Mouse (Mus musculus): ENCODE measurements around the gene Gm8108. TPM values are rescaled to one million over a fixed set of nuclear protein-coding genes. Genes with fewer than 3 reads are reported as not detected.

Gm8108 gene
- polyA plus RNA-seq (2012; rRNA removed) = 5.1 and 6.7 TPM in 2 replicates

GRCm38 (mm10) chr14:4110426-4110825 lies at the start of gene Gm8108:
Gm8108 (plus strand) TSS chr14:4110526.

DNA sequence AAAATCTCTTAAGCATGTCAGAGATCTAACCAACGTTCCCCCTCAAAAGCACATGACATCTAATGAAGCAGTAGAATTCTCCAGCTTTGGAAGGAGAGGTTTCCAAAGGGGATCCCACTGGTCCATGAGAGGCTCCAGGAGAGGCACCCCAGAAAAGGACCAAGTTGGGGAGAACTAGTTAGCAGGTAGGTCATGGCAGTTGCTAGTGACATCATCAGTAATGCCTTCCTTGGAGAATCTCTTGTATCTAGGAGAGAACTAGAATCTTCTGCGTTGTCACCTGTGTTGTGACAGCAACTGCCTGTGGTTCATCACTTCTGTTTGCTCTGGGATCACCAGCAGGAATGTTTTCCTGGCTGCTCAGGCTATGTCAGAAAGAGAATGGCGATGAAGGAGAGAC lies 26.5 kb upstream of the Gm8108 start, which contains the start of gene Gm3115:
Gm3115 (plus strand) TSS at position 301 of the 400 bp plus-strand sequence.

DNA sequence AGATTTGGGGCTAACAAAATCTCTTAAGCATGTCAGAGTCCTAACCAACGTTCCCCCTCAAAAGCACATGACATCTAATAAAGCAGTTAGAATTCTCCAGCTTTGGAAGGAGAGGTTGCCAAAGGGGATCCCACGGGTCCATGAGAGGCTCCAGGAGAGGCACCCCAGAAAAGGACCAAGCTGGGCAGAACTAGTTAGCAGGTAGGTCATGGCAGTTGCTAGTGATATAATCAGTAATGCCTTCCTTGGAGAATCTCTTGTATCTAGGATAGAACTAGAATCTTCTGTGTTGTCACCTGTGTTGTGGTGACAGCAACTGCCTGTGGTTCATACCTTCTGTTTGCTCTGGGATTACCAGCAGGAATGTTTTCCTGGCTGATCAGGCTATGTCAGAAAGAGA lies 54.4 kb downstream of the Gm8108 start, which contains the start of gene Gm3127:
Gm3127 (plus strand) TSS at position 301 of the 400 bp plus-strand sequence.

Other genes starting within 250 kb of the Gm8108 start
- gene Gm2916, start 226.4 kb upstream of the Gm8108 start, polyA plus RNA-seq (2012; rRNA removed) = 0.06 TPM in 2 replicates
- gene Gm3029, start 178.8 kb upstream of the Gm8108 start, polyA plus RNA-seq (2012; rRNA removed) = not detected in 2 replicates
- 0.63 and 0.86 TPM in 2 replicates for gene Gm3095, start 147.0 kb upstream of the Gm8108 start, polyA plus RNA-seq (2012; rRNA removed)
- gene Gm3099, start 112.1 kb upstream of the Gm8108 start, polyA plus RNA-seq (2012; rRNA removed) = not detected in 2 replicates
- 3.6 and 3.9 TPM in 2 replicates for gene Gm5796, start 86.6 kb upstream of the Gm8108 start, polyA plus RNA-seq (2012; rRNA removed)
- not detected in 2 replicates for gene Gm3115, start 26.4 kb upstream of the Gm8108 start, polyA plus RNA-seq (2012; rRNA removed)
- 0.04 TPM in 1 of 2 replicates, not detected in the other for gene Gm3127, start 54.5 kb downstream of the Gm8108 start, polyA plus RNA-seq (2012; rRNA removed)
- gene Gm2974, start 72.0 kb downstream of the Gm8108 start, polyA plus RNA-seq (2012; rRNA removed) = 5.3 and 6.2 TPM in 2 replicates
- 0.06 TPM in 1 of 2 replicates, not detected in the other for gene Gm3138, start 139.1 kb downstream of the Gm8108 start, polyA plus RNA-seq (2012; rRNA removed)
- not detected in 2 replicates for gene Gm3149, start 206.8 kb downstream of the Gm8108 start, polyA plus RNA-seq (2012; rRNA removed)
- gene 2610042L04Rik, start 224.2 kb downstream of the Gm8108 start, polyA plus RNA-seq (2012; rRNA removed) = 3.7 TPM in 2 replicates